Mouse (Mus musculus) kidney, adult 2 months (tissue): ENCODE measurements around the gene Eva1c.

Experiments
- CTCF ChIP-seq: fragments of 200-500 bp; conservative IDR thresholded peaks from 2 replicates; pipeline ENCODE4 v1.5.1; 2011; ENCODE audit warnings: low read depth, mild to moderate bottlenecking, control low read depth, low read length, moderate library complexity, mixed read lengths; ENCODE audit not compliant: insufficient read depth, insufficient read length
- POLR2A ChIP-seq: fragments of 200-500 bp; IDR thresholded peaks from one replicate; pipeline ENCODE4 v1.6.1; 2011; ENCODE audit warnings: low read depth, low read length, control low read depth

GRCm38 (mm10) chr16:90863468-90864046 is 37.0 kb downstream of the Eva1c start:
- TF ChIP-seq POLR2A, result no peak
- TF ChIP-seq CTCF, result no peak
